Mouse (Mus musculus) kidney, embryonic 14.5 days (tissue): ENCODE measurements around the gene Gp9. TPM values are rescaled to one million over a fixed set of nuclear protein-coding genes. Genes with fewer than 3 reads are reported as not detected.

Source experiments
- ATAC-seq: fragments of 200-750 bp; cut with Nextera tagmentation; 2 replicates; pipeline ENCODE4 v1.8.0; 2017; ENCODE audit warnings: moderate number of reproducible peaks, mild to moderate bottlenecking, moderate TSS enrichment, moderate library complexity; ENCODE audit not compliant: low FRiP score, low TSS enrichment
- H3K27ac ChIP-seq: fragments of 300-500 bp; sonication (generic); 2 replicates; pipeline ENCODE4 v1.5.1; 2014; ENCODE audit warnings: low read depth, mild to moderate bottlenecking, low read length, moderate library complexity, mixed read lengths
- H3K27me3 ChIP-seq: fragments of 300-500 bp; sonication (generic); 2 replicates; pipeline ENCODE4 v1.6.1; 2014; ENCODE audit warnings: mild to moderate bottlenecking, low read length; ENCODE audit not compliant: control insufficient read depth, insufficient read depth
- H3K36me3 ChIP-seq: fragments of 300-500 bp; sonication (generic); 2 replicates; pipeline ENCODE4 v1.6.1; 2014; ENCODE audit warnings: low read length, mixed read lengths; ENCODE audit not compliant: control insufficient read depth, insufficient read depth
- H3K4me1 ChIP-seq: fragments of 300-500 bp; sonication (generic); 2 replicates; pipeline ENCODE4 v1.6.1; 2014; ENCODE audit warnings: low read length, mixed read lengths; ENCODE audit not compliant: control insufficient read depth, insufficient read depth
- H3K4me2 ChIP-seq: fragments of 300-500 bp; sonication (generic); replicated peaks from 2 replicates; pipeline ENCODE4 v1.6.1; 2014; ENCODE audit warnings: low read depth, mild to moderate bottlenecking, low read length
- H3K4me3 ChIP-seq: fragments of 300-500 bp; sonication (generic); 2 replicates; pipeline ENCODE4 v1.5.1; 2014; ENCODE audit warnings: mild to moderate bottlenecking, low read length
- H3K9ac ChIP-seq: fragments of 300-500 bp; sonication (generic); 2 replicates; pipeline ENCODE4 v1.6.1; 2014; ENCODE audit warnings: low read depth, mild to moderate bottlenecking, low read length, moderate library complexity
- H3K9me3 ChIP-seq: fragments of 300-500 bp; sonication (generic); 2 replicates; pipeline ENCODE4 v1.6.1; 2016; ENCODE audit warnings: low read length; ENCODE audit not compliant: control insufficient read depth
- WGBS: fragments of 180-500 bp; shearing (Covaris S2); extraction: QIAGEN DNeasy Blood & Tissue Kit; methylation state at CpG from one replicate; pipeline ENCODE4 v1.1.7; 2014; 5-methylcytosine and 5-hydroxymethylcytosine counted together
- polyA plus RNA-seq: library from polyadenylated mRNA; unstranded; fragments of >200 nt; fragmentation: Nextera tagmentation; extraction: Ambion mirVana; gene quantifications from 2 replicates; pipeline ENCODE4 v1.2.1, GENCODE M21; 2014

Gene Gp9
- polyA plus RNA-seq, 1 experiment from 2014 or later, result 2.5 TPM

GRCm38 (mm10) chr6:87736923-87737322, 40.9 kb upstream of the Gp9 start:
- H3K27ac ChIP-seq, result no peak overlapping the region
- 75% methylated on average over 4 of the region's 4 CpGs for WGBS
- H3K4me1 ChIP-seq, result peaks cover 12% of the 10 kb centered on the region; the same call in 1 of the 2 replicates
- H3K9me3 ChIP-seq, result no peaks in the 10 kb centered on the region
- H3K36me3 ChIP-seq, result no peaks in the 10 kb centered on the region
- H3K27me3 ChIP-seq, result peaks cover 15% of the 10 kb centered on the region
- no peak overlapping the region for H3K4me2 ChIP-seq
- H3K9ac ChIP-seq, result no peak overlapping the region
- no peak overlapping the region for H3K4me3 ChIP-seq
- ATAC-seq, result no peak

GRCm38 (mm10) chr6:87737921-87738626, 39.8 kb upstream of the Gp9 start:
- WGBS, result 59% methylated on average over 4 of the region's 4 CpGs
- H3K9ac ChIP-seq, result no peak overlapping the region
- H3K4me1 ChIP-seq, result 0 out of 2 replicates have a peak, but pooled peaks cover 11% of the 10 kb centered on the region

GRCm38 (mm10) chr6:87739898-87740297, 38.0 kb upstream of the Gp9 start:
- no peaks in the 10 kb centered on the region for H3K36me3 ChIP-seq
- 48% methylated on average over 6 of the region's 6 CpGs for WGBS
- no peak overlapping the region for H3K27ac ChIP-seq
- no peak overlapping the region for H3K4me2 ChIP-seq
- 0 out of 2 replicates have a peak, but pooled peaks cover 4% of the 10 kb centered on the region for H3K4me1 ChIP-seq
- H3K4me3 ChIP-seq, result no peak overlapping the region
- H3K9ac ChIP-seq, result no peak overlapping the region
- no peaks in the 10 kb centered on the region for H3K9me3 ChIP-seq
- no peak for ATAC-seq
- no peaks in the 10 kb centered on the region for H3K27me3 ChIP-seq

More at GRCm38 (mm10) chr6:87737921-87738626, 39.8 kb upstream of the Gp9 start:
- H3K36me3 ChIP-seq, result no peaks in the 10 kb centered on the region
- H3K9me3 ChIP-seq, result no peaks in the 10 kb centered on the region
- ATAC-seq, result no peak
- peaks cover 6% of the 10 kb centered on the region for H3K27me3 ChIP-seq
- H3K27ac ChIP-seq, result no peak overlapping the region
- H3K4me2 ChIP-seq, result no peak overlapping the region
- H3K4me3 ChIP-seq, result no peak overlapping the region

DNA sequence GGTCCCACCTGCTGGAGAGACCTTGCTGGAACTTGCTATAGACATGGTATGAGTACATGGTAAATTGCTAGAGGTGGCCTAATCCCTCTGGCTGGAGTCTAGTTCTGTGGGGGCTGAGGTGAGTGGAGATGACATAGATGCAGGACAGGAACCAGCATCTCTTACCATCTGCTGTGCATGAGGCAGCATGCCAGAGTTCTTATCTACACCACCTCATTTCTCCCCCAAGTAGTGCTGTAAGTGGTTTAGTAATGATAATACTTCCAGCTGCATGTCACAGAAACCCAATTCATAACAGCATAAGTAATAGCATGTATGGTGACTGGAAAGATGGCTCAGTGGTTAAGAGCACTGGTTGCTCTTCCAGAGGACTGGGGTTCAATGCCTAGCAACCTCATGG, 37.4 kb upstream of the Gp9 start:
- Histone ChIP-seq H3K9me3 (no peaks in the 10 kb centered on the region), H3K4me1 (0 out of 2 replicates have a peak, but pooled peaks cover 4% of the 10 kb centered on the region), H3K27me3 (no peaks in the 10 kb centered on the region), H3K36me3 (no peaks in the 10 kb centered on the region), H3K4me2 (no peak overlapping the region), H3K4me3 (no peak overlapping the region), H3K9ac (no peak overlapping the region), H3K27ac (no peak overlapping the region)
- no peak for ATAC-seq

DNA sequence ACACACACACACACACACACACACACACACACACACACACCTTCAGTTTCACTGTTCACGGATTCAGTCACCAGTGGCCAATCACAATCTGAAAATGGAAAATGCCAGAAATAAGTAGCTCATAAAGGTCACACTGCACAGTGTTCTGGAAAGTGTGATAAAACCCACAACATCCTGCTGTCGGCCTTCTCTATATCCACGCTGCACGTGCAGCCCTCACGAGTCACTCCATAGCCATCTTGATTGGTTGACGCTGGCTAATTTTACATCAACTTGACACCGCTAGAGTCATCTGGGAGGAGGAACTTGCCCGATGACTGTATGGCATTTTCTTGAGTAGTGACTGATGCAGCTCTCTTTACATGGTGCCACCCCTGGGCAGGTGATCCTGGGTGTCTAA, 35.9 kb upstream of the Gp9 start:
- H3K9me3 ChIP-seq, result no peaks in the 10 kb centered on the region
- no peak overlapping the region for H3K9ac ChIP-seq
- H3K27ac ChIP-seq, result no peak overlapping the region
- 90% methylated on average over 8 of the region's 8 CpGs for WGBS
- no peaks in the 10 kb centered on the region for H3K36me3 ChIP-seq
- ATAC-seq, result no peak
- peaks cover 4% of the 10 kb centered on the region; the same call in 1 of the 2 replicates for H3K4me1 ChIP-seq
- no peak overlapping the region for H3K4me2 ChIP-seq
- no peak overlapping the region for H3K4me3 ChIP-seq
- H3K27me3 ChIP-seq, result no peaks in the 10 kb centered on the region

DNA sequence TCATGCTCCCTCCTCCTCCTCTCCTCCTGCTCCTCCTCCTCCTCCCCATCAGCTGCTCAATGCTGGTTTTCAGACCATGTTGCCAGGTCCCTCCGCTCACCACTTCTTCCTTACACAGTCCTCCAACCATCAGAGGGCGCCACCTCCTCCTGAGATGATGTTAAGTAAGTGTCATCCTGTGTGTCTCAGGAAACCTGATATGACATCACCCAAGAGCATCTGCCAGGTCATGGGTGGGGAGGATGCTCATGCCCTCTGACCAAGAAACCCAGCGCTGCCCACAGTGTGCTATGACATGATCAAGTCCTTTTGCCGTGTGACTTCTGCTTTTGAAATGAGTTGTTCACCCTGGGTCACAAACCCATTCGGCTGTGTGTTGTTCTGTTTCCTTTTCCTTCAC, 35.1 kb upstream of the Gp9 start:
- Histone ChIP-seq H3K9me3 (no peaks in the 10 kb centered on the region), H3K4me2 (no peak overlapping the region), H3K36me3 (no peaks in the 10 kb centered on the region), H3K27me3 (no peaks in the 10 kb centered on the region), H3K27ac (no peak overlapping the region), H3K4me1 (peaks cover 3% of the 10 kb centered on the region; the same call in 1 of the 2 replicates), H3K9ac (no peak overlapping the region), H3K4me3 (no peak overlapping the region)
- WGBS, result 71% methylated on average over 5 of the region's 5 CpGs
- no peak for ATAC-seq

GRCm38 (mm10) chr6:87743281-87743680, 34.6 kb upstream of the Gp9 start:
- ATAC-seq, result no peak
- Histone ChIP-seq H3K27me3 (no peaks in the 10 kb centered on the region), H3K4me2 (no peak overlapping the region), H3K27ac (no peak overlapping the region), H3K36me3 (no peaks in the 10 kb centered on the region), H3K4me3 (no peak overlapping the region), H3K9ac (no peak overlapping the region), H3K9me3 (no peaks in the 10 kb centered on the region), H3K4me1 (no peaks in the 10 kb centered on the region; the same call in 1 of the 2 replicates)
- WGBS, result 80% methylated on average over 5 of the region's 5 CpGs

DNA sequence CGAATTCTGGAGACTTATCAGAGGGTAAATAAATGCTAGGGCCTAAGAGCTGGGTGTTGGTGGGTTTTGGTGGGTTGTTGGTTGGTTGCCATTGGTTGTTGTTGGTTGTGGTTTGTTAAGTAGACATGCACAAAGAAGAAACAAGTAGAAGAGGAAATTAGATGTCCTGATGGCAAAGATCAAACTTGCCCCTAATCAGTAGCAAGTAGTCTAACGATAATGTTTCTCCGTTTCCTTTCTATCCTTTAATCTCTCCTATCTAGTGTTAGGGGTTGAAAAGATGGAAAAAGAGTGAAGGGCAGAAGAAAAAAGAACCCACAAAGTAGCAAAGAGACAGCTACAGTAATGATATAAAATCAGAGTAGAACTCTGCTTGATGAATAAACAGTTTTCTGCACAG, 33.2 kb upstream of the Gp9 start:
- no peak overlapping the region for H3K4me3 ChIP-seq
- WGBS, result 90% methylated on average over 3 of the region's 3 CpGs

GRCm38 (mm10) chr6:87745301-87745700, 32.6 kb upstream of the Gp9 start:
- WGBS, result 38% methylated on average over 1 of the region's 1 CpGs
- no peak for ATAC-seq
- H3K9ac ChIP-seq, result no peak overlapping the region

More for the DNA sequence above, 33.2 kb upstream of the Gp9 start:
- no peak overlapping the region for H3K4me2 ChIP-seq
- no peak for ATAC-seq
- H3K27ac ChIP-seq, result no peak overlapping the region
- no peaks in the 10 kb centered on the region; the same call in 1 of the 2 replicates for H3K4me1 ChIP-seq
- no peaks in the 10 kb centered on the region for H3K9me3 ChIP-seq
- H3K36me3 ChIP-seq, result no peaks in the 10 kb centered on the region
- H3K9ac ChIP-seq, result no peak overlapping the region
- H3K27me3 ChIP-seq, result no peaks in the 10 kb centered on the region

More at GRCm38 (mm10) chr6:87745301-87745700, 32.6 kb upstream of the Gp9 start:
- H3K4me3 ChIP-seq, result no peak overlapping the region
- H3K4me1 ChIP-seq, result no peaks in the 10 kb centered on the region; the same call in 1 of the 2 replicates
- H3K27ac ChIP-seq, result no peak overlapping the region
- no peak overlapping the region for H3K4me2 ChIP-seq
- no peaks in the 10 kb centered on the region for H3K36me3 ChIP-seq
- no peaks in the 10 kb centered on the region for H3K27me3 ChIP-seq
- H3K9me3 ChIP-seq, result no peaks in the 10 kb centered on the region
